Mouse (Mus musculus) left cerebral cortex, postnatal 36 days (tissue): ENCODE results near the gene Rpl26. TPM values are rescaled to one million over a fixed set of nuclear protein-coding genes. Genes with fewer than 3 reads are reported as not detected.

Source experiments
- DNase-seq, 2 experiments: peaks; one replicate each; pipeline ENCODE4 v3.0.0; 2021 to 2022; ENCODE audit warnings: low spot score in 2 of 2, mixed read lengths in 1 of 2
- intact Hi-C: fragments of 180-260 bp; cut with DNase I; formaldehyde crosslinking; loops from one replicate; pipeline ENCODE4 v1.15.1; 2025
- total RNA-seq, 2 experiments: library from RNA; stranded (reverse); gene quantifications; 2 replicates each; pipeline ENCODE4 v1.2.3; 2021

Rpl26 gene
- total RNA-seq, 2 experiments from 2014 or later = 695 to 749 TPM

GRCm38 (mm10) chr11:68886091-68886490, 15.3 kb upstream of the Rpl26 start:
- DNase-seq = no peak
- intact Hi-C loops = no loop called here

DNA sequence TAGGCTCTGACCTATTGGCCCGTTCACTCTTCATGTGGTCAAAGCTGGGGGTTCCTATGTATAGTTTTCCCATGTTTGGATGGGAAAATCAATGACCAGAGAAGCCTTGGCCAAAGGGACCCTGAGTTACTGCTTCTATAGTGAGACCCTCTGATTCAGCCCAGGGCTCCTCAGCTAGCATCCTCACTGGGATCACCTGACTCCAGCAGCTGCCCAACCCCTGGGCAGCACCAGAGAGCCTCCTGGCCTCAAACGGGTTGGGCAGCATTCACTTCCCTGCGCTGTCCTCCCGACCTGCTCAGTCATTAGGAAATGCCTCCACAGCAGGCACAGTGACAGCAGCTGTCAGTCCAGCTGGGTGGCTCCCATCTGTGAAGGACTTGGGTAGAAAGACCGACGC, 13.1 kb upstream of the Rpl26 start, which contains the start of gene Rnf222:
Gene Rnf222 (plus strand): TSS at position 301 of the 400 bp plus-strand sequence.
- intact Hi-C loops = no loop called here
- no peak for DNase-seq

DNA sequence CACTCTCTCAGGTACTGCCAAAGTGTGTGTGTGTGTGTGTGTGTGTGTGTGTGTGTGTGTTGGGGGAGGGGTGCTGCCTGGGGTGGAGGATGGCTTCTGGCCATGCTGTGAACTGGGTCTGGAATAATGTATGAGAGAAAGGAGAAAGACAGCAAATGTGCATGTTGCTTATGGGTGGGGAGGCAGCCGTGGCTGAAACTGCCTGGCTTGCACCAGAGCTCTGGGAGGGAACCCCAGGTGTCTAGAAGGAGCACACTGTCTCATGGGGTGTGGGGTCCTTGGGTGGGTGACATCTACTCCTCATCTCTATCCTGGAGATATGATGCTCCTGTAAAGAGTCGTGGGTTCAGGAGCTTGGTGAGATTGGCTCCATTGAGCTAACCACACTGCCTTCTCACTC, 12.7 kb upstream of the Rpl26 start:
- intact Hi-C loops = no loop called here
- DNase-seq = no peak

DNA sequence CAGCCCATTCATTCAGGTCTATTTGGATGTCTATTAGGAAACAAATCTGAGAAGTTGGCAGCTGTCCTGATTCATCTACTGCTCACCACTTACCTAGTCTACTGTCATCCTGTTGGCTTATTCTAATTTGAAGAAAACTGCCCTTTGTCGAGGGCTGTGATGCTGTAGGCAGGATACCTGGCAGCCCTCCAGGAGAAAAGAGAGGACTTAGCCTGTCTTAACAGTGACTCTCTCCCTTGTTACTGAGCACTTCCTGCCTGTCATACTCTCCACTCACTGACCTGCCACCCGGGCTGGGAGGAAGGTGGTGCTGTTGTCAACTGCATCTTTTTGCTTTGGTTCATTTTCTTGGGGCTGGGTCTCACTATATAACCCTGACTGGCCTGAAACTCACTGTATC, 10.8 kb upstream of the Rpl26 start:
- intact Hi-C loops = no loop called here
- DNase-seq = no peak

- no peak for DNase-seq
- intact Hi-C loops = no loop called here
Observed at GRCm38 (mm10) chr11:68891823-68892222, 9.6 kb upstream of the Rpl26 start.

DNA sequence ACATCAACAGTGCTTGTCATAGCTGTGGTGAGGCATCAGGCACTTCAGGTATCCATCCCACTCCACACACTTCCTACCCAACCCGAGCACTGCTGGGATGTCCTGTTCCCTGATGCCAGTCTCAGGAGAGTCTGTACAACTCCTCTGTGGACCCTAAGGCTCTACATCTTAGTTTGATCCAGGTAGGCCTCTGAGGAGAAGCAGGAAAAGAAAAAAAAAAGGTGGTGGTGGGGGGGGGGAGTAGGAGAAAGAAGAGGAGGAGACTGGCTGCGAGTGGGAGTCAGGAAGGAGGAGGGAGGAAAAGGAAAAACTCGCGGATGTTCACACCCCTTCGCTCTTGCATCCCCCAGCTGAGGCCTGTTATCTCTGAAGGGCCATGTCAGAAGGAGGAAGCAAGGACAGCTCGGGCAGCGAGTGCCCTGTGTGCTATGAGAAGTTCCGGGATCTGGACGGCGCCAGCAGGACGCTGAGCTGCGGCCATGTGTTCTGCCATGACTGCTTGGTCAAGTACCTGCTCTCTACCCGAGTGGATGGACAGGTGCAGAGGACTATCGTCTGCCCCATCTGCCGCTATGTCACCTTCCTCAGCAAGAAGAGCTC, 9.1 kb upstream of the Rpl26 start:
- intact Hi-C loops = no loop called here
- no peak for DNase-seq

DNA sequence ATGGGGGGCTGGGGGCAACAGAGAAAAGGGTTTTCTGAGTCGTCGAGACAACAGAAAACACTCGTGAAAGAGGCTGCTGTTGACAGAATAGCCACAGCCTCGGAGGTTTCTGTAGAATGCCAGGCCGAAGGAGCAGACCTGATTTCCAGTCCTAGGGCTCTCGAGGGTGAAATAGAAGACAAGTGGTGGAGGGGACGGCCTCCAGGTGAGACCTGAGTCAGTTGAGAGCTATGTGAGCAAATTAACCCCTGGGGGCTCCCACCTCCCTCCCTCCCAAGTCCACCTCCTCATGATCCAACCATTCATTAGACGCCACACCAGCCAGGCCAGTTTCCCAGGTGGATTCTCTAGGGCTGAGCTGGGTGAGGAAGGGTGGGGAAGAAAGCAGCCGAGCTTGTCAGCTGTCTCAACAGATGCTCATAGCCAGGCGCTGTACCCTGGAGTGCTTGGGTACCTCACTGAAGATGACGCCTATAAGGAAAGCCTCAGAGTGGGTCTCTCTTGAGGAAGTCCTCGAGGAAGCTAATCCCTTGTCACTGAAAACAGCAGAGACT, 7.4 kb upstream of the Rpl26 start:
- intact Hi-C loops = no loop called here
- no peak for DNase-seq

GRCm38 (mm10) chr11:68896247-68896646, 5.1 kb upstream of the Rpl26 start:
- intact Hi-C loops = no loop called here
- DNase-seq = no peak

GRCm38 (mm10) chr11:68897120-68897519, 4.3 kb upstream of the Rpl26 start:
- DNase-seq = no peak
- intact Hi-C loops = no loop called here

GRCm38 (mm10) chr11:68897838-68898237, 3.5 kb upstream of the Rpl26 start:
- DNase-seq = no peak
- intact Hi-C loops = no loop called here

DNA sequence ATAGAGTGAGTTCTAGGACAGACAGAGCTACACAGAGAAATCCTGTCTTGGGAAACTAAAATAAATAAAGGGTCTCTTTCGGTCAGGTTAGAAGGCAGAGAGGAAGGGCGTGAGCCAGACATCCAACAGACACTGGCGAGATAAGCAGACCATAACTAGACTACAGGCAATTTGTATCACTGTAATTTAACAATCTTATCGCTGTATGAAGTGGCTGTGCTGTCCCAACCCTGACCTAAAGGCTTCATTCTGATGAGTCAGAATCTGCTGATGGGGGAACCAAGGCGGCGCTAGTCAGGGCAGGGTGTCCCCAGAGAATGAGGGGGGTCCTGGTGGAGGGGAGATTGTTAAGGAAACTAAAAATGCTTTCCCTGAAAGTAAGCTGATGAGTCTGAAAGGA, 2.6 kb upstream of the Rpl26 start:
- intact Hi-C loops = no loop called here
- DNase-seq = no peak

DNA sequence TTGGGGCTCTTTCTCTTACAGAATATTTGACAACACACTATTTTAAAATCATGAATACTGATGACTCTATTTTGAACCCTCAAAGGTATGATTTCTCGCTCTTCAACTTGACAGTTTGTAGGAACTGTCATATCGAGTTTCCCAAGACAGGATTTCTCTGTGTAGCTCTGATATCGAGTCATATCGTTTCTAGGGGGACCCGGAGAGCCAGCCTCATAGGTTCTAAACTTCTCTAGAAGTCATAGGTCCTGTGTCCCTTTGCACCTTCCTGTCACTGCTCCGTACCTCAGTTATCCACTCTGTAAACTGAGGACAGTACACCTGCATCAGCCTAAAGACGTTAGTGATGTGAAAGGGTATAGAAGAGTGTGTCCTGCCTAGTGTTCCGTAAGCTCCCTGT, 1.6 kb upstream of the Rpl26 start:
- DNase-seq = no peak
- intact Hi-C loops = loop anchor here (2.0 to 5.0 kb wide), 3 partner anchors 37 to 67 kb away; partner anchors contain the start of gene Slc25a35

GRCm38 (mm10) chr11:68900519-68901350, 648 bp upstream of the Rpl26 start:
- no peak for DNase-seq
- intact Hi-C loops = loop anchor here (2.0 to 5.0 kb wide), 3 partner anchors 37 to 67 kb away; partner anchors contain the start of gene Slc25a35

DNA sequence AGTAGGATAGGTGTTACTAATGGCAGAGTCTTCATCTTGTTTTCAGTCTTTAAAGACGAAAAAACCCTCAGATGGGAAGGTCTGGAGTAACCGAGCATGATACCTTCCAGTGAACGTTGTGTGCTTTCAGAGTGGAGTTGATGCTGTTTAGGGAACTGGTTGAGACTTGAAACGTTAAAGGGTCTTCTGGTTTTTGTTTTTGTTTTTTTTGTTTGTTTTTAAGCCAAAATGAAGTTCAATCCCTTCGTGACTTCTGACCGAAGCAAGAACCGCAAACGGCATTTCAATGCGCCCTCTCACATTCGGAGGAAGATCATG, 623 bp downstream of the Rpl26 start:
- DNase-seq = no peak
- intact Hi-C loops = loop anchor here (5.0 kb wide), 2 partner anchors 35 to 65 kb away; partner anchors contain the start of gene Slc25a35

- intact Hi-C loops = loop anchor here (5.0 kb wide), 2 partner anchors 35 to 65 kb away; partner anchors contain the start of gene Slc25a35
Observed at GRCm38 (mm10) chr11:68902367-68902766, 984 bp downstream of the Rpl26 start.

DNA sequence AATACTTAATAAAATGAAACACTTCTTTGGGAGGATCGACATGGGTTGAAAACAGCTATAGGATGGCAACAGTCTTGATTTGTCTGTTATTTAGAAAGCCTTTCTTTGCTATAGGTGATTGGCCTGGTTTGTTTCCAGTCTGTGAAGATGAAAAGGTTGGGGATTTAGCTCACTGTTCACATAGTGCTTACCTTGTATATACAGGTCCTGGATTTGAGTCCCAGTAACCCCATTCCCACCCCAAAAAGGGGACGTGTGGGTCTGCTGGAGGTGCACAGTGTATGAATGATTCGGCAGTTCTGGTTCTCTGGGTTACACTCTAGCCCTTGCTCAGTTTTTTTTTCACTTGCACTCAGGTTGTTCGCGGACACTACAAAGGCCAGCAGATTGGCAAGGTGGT, 1.4 kb downstream of the Rpl26 start:
- intact Hi-C loops = loop anchor here (5.0 kb wide), 2 partner anchors 34 to 64 kb away; partner anchors contain the start of gene Slc25a35
- DNase-seq = no peak

More at GRCm38 (mm10) chr11:68902367-68902766, 984 bp downstream of the Rpl26 start:
- no peak for DNase-seq

- DNase-seq = no peak
- intact Hi-C loops = loop anchor here (2.0 to 5.0 kb wide), 3 partner anchors 34 to 79 kb away; partner anchors contain the start of gene Slc25a35
Observed at GRCm38 (mm10) chr11:68903775-68904174, 2.4 kb downstream of the Rpl26 start.

- intact Hi-C loops = loop anchor here (2.0 to 5.0 kb wide), 3 partner anchors 33 to 78 kb away; partner anchors contain the start of gene Slc25a35
Observed at GRCm38 (mm10) chr11:68904375-68905137, 3.2 kb downstream of the Rpl26 start.

DNA sequence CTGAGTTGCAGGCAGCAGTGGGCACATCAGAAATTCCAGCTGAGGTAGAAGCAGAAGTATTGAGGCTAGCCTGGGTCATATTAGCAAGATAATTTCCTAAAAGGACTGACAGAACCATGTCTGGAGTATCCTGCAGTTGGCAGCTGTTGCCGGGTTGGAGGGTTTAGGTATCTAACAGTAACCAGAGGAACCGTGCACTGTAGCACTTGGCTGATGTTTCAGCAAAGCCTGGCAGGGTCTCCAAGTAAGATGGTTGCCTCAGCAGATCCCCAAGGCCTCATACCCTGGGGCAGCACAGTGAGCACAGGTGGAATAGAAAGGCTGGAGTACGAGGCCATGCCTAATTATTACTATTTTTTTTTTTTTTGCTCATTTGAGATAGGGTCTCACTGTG, 3.8 kb downstream of the Rpl26 start:
- DNase-seq = no peak

More at GRCm38 (mm10) chr11:68904375-68905137, 3.2 kb downstream of the Rpl26 start:
- DNase-seq = peak; percentile 52 to 72

More for the DNA sequence above, 3.8 kb downstream of the Rpl26 start:
- intact Hi-C loops = loop anchor here (2.0 kb wide), 1 partner anchor 78 kb away; no protein-coding TSS in a partner anchor
